Mouse (Mus musculus): ENCODE data around the gene Stn1. TPM values are rescaled to one million over a fixed set of nuclear protein-coding genes. Genes with fewer than 3 reads are reported as not detected.

The Stn1 gene
- total and polyA plus RNA-seq, 3 experiments: 15.7 to 20.0 (median 15.8) TPM

- Histone ChIP-seq H3K27me3 (ENCODE audit: control insufficient read depth, insufficient read depth, low read length) (no peaks in the 10 kb centered on the region), H3K4me1 (ENCODE audit: control insufficient read depth, insufficient read depth, low read length) (no peaks in the 10 kb centered on the region; the same call in 1 of the 2 replicates), H3K9ac (ENCODE audit: low read depth, low read length) (no peak overlapping the region), H3K4me3 (no peak overlapping the region), H3K36me3 (ENCODE audit: control insufficient read depth, insufficient read depth, low read length) (no peaks in the 10 kb centered on the region; the same call in 1 of the 2 replicates), H3K79me2 (replicated peaks; ENCODE audit: control insufficient read depth, insufficient read depth, low read length) (no peaks in the 10 kb centered on the region), H3K27ac (no peak overlapping the region; the same call in 1 of the 2 replicates)
- 62% methylated on average over 13 of the region's 13 CpGs for WGBS
- DNase-seq: no peak
- no peak for TF ChIP-seq CTCF (IDR thresholded peaks at IDR 0.05)
- TF ChIP-seq EP300 (IDR thresholded peaks at IDR 0.05; ENCODE audit: insufficient read depth, low read depth, low read length): no peak
- TF ChIP-seq POLR2A (IDR thresholded peaks at IDR 0.05; ENCODE audit: insufficient read depth, low read depth, low read length): no peak
- intact Hi-C loops (cut with DNase I): no loop called here
Measured at GRCm38 (mm10) chr19:47563715-47564114, 26.4 kb upstream of the Stn1 start.

- peak overlapping the region; percentile 84 for H3K27ac ChIP-seq
- WGBS: 20% methylated on average over 5 of the region's 5 CpGs
- intact Hi-C loops (cut with DNase I): loop anchor here (2.0 kb wide), 1 partner anchor 43 kb away; no protein-coding TSS in a partner anchor
- no peak overlapping the region for H3K9ac ChIP-seq (ENCODE audit: low read depth, low read length)
- TF ChIP-seq POLR2A (IDR thresholded peaks at IDR 0.05; ENCODE audit: insufficient read depth, low read depth, low read length) (peak; percentile 43; the same call in 1 of the 2 replicates), EP300 (IDR thresholded peaks at IDR 0.05; ENCODE audit: insufficient read depth, low read depth, low read length) (0 out of 2 replicates have a peak, but pooled peaks have one; percentile 61), CTCF (IDR thresholded peaks at IDR 0.05) (no peak)
- no peaks in the 10 kb centered on the region; the same call in 1 of the 2 replicates for H3K36me3 ChIP-seq (ENCODE audit: control insufficient read depth, insufficient read depth, low read length)
- no peaks in the 10 kb centered on the region; the same call in 1 of the 2 replicates for H3K4me1 ChIP-seq (ENCODE audit: control insufficient read depth, insufficient read depth, low read length)
- no peaks in the 10 kb centered on the region for H3K79me2 ChIP-seq (replicated peaks; ENCODE audit: control insufficient read depth, insufficient read depth, low read length)
- H3K27me3 ChIP-seq (ENCODE audit: control insufficient read depth, insufficient read depth, low read length): no peaks in the 10 kb centered on the region
- H3K4me3 ChIP-seq: no peak overlapping the region
- DNase-seq: peak in 1 of 2 experiments; percentile 51
Measured at GRCm38 (mm10) chr19:47561996-47562441, 24.7 kb upstream of the Stn1 start.

GRCm38 (mm10) chr19:47560544-47561161 is 23.3 kb upstream of the Stn1 start:
- DNase-seq: no peak
- peak overlapping the region; percentile 84 for H3K27ac ChIP-seq
- H3K36me3 ChIP-seq (ENCODE audit: control insufficient read depth, insufficient read depth, low read length): no peaks in the 10 kb centered on the region; the same call in 1 of the 2 replicates
- WGBS: 62% methylated on average over 12 of the region's 12 CpGs
- H3K9ac ChIP-seq (ENCODE audit: low read depth, low read length): no peak overlapping the region
- no peaks in the 10 kb centered on the region for H3K79me2 ChIP-seq (replicated peaks; ENCODE audit: control insufficient read depth, insufficient read depth, low read length)
- no peak overlapping the region for H3K4me3 ChIP-seq
- TF ChIP-seq CTCF (IDR thresholded peaks at IDR 0.05) (no peak), POLR2A (IDR thresholded peaks at IDR 0.05; ENCODE audit: insufficient read depth, low read depth, low read length) (no peak), EP300 (IDR thresholded peaks at IDR 0.05; ENCODE audit: insufficient read depth, low read depth, low read length) (no peak)
- H3K27me3 ChIP-seq (ENCODE audit: control insufficient read depth, insufficient read depth, low read length): no peaks in the 10 kb centered on the region
- intact Hi-C loops (cut with DNase I): loop anchor here (2.0 kb wide), 1 partner anchor 42 kb away; no protein-coding TSS in a partner anchor
- no peaks in the 10 kb centered on the region; the same call in 1 of the 2 replicates for H3K4me1 ChIP-seq (ENCODE audit: control insufficient read depth, insufficient read depth, low read length)

GRCm38 (mm10) chr19:47559751-47560512 is 22.6 kb upstream of the Stn1 start:
- no peaks in the 10 kb centered on the region; the same call in 1 of the 2 replicates for H3K36me3 ChIP-seq (ENCODE audit: control insufficient read depth, insufficient read depth, low read length)
- H3K4me1 ChIP-seq (ENCODE audit: control insufficient read depth, insufficient read depth, low read length): no peaks in the 10 kb centered on the region; the same call in 1 of the 2 replicates
- no peak overlapping the region for H3K9ac ChIP-seq (ENCODE audit: low read depth, low read length)
- H3K27ac ChIP-seq: peak overlapping the region; percentile 84
- TF ChIP-seq EP300 (IDR thresholded peaks at IDR 0.05; ENCODE audit: insufficient read depth, low read depth, low read length) (no peak), POLR2A (IDR thresholded peaks at IDR 0.05; ENCODE audit: insufficient read depth, low read depth, low read length) (no peak), CTCF (IDR thresholded peaks at IDR 0.05) (no peak)
- H3K4me3 ChIP-seq: no peak overlapping the region
- intact Hi-C loops (cut with DNase I): loop anchor here (2.0 kb wide), 1 partner anchor 41 kb away; no protein-coding TSS in a partner anchor
- WGBS: 34% methylated on average over 14 of the region's 14 CpGs
- H3K79me2 ChIP-seq (replicated peaks; ENCODE audit: control insufficient read depth, insufficient read depth, low read length): no peaks in the 10 kb centered on the region
- peak in 1 of 2 experiments; percentile 27 for DNase-seq
- no peaks in the 10 kb centered on the region for H3K27me3 ChIP-seq (ENCODE audit: control insufficient read depth, insufficient read depth, low read length)

- no peak for DNase-seq
- Histone ChIP-seq H3K36me3 (ENCODE audit: control insufficient read depth, insufficient read depth, low read length) (no peaks in the 10 kb centered on the region; the same call in 1 of the 2 replicates), H3K79me2 (replicated peaks; ENCODE audit: control insufficient read depth, insufficient read depth, low read length) (no peaks in the 10 kb centered on the region), H3K9ac (ENCODE audit: low read depth, low read length) (no peak overlapping the region), H3K4me1 (ENCODE audit: control insufficient read depth, insufficient read depth, low read length) (no peaks in the 10 kb centered on the region; the same call in 1 of the 2 replicates), H3K27me3 (ENCODE audit: control insufficient read depth, insufficient read depth, low read length) (no peaks in the 10 kb centered on the region), H3K27ac (peak overlapping the region; percentile 84), H3K4me3 (no peak overlapping the region)
- no peak for TF ChIP-seq POLR2A (IDR thresholded peaks at IDR 0.05; ENCODE audit: insufficient read depth, low read depth, low read length)
- TF ChIP-seq EP300 (IDR thresholded peaks at IDR 0.05; ENCODE audit: insufficient read depth, low read depth, low read length): no peak
- TF ChIP-seq CTCF (IDR thresholded peaks at IDR 0.05): no peak
- 81% methylated on average over 5 of the region's 5 CpGs for WGBS
- intact Hi-C loops (cut with DNase I): no loop called here
Measured at GRCm38 (mm10) chr19:47559145-47559544, 21.8 kb upstream of the Stn1 start.

Measured in heart, adult 2 months (tissue).